Mouse (Mus musculus) thymus, adult 2 months (tissue): Measurements from ENCODE around the gene Wnk2.

Experiments
- CTCF ChIP-seq: fragments of 200-500 bp; IDR thresholded peaks from 2 replicates; pipeline ENCODE4 v1.5.1; 2012; ENCODE audit warnings: mild to moderate bottlenecking, control low read depth, low read length, moderate library complexity, borderline replicate concordance; ENCODE audit not compliant: control insufficient read depth, poor library complexity, insufficient read depth; ENCODE audit errors: extremely low read depth
- POLR2A ChIP-seq: fragments of 200-500 bp; IDR thresholded peaks from 2 replicates; pipeline ENCODE4 v1.6.1; 2012; ENCODE audit warnings: mild to moderate bottlenecking, low read length, control low read depth, moderate library complexity; ENCODE audit not compliant: control insufficient read depth, poor library complexity, insufficient read depth; ENCODE audit errors: extremely low read depth

GRCm38 (mm10) chr13:49117563-49117962 is 30.3 kb downstream of the Wnk2 start:
- TF ChIP-seq POLR2A (no peak), CTCF (no peak)
